Mouse (Mus musculus) embryonic fibroblast, embryonic 13.5 days (primary cell): ENCODE data around the gene Prl7a2. TPM values are rescaled to one million over a fixed set of nuclear protein-coding genes. Genes with fewer than 3 reads are reported as not detected.

ENCODE experiments used
- H3K27ac ChIP-seq: 2 replicates; pipeline ENCODE4 v1.5.1; 2012; ENCODE audit warnings: low read length, control low read depth, inconsistent platforms; ENCODE audit not compliant: insufficient read depth
- H3K4me1 ChIP-seq: 2 replicates; pipeline ENCODE4 v1.6.1; 2011; ENCODE audit warnings: low read length; ENCODE audit not compliant: control insufficient read depth, insufficient read depth
- H3K4me3 ChIP-seq: 2 replicates; pipeline ENCODE4 v1.5.1; 2011; ENCODE audit warnings: mild to moderate bottlenecking, control low read depth, low read length; ENCODE audit not compliant: insufficient read depth
- CTCF ChIP-seq: IDR thresholded peaks from 2 replicates; pipeline ENCODE4 v1.5.1; 2011; ENCODE audit warnings: mild to moderate bottlenecking, control low read depth, low read length, moderate library complexity, borderline replicate concordance; ENCODE audit not compliant: insufficient read depth
- POLR2A ChIP-seq: IDR thresholded peaks from 2 replicates; pipeline ENCODE4 v1.6.1; 2011; ENCODE audit warnings: low read depth, mild to moderate bottlenecking, control low read depth, low read length, moderate library complexity
- polyA plus RNA-seq: library from polyadenylated mRNA; stranded (reverse); fragments of >200 nt; gene quantifications from 2 replicates; pipeline ENCODE4 v1.2.4, GENCODE M21; 2011; ENCODE audit warnings: low read depth; ENCODE audit not compliant: missing spikeins, insufficient read length

Gene Prl7a2
- not detected in 2 replicates for polyA plus RNA-seq

GRCm38 (mm10) chr13:27667936-27668335 lies at the start of gene Prl7a2:
Prl7a2 (minus strand) TSS chr13:27668036.
- Histone ChIP-seq H3K27ac (no peak within 1 kb of the TSS), H3K4me3 (no peak within 1 kb of the TSS), H3K4me1 (no peaks in the 10 kb centered on the region)
- TF ChIP-seq CTCF (no peak), POLR2A (no peak)

DNA sequence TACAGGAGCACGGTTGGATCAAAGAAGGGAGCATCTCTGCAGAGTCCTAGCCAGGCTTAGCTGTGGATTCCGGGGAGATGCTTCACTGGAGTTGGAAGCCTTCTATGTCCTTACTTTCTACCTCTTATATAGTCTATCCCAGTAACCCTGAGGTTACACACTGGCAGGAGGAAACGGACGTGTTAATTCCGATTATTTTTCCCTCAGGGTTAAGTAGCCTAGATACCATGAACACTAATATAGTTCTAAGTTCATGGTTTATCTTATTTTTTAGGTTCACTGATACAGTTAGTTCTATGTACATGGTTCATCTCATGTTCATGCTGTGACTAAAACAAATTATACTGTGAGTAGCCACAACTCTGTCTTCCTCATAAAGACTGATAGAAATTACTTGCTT lies 48.8 kb upstream of the Prl7a2 start, which contains the start of gene Prl7d1:
TSS of gene Prl7d1 (minus strand) at position 101 of the 400 bp plus-strand sequence.
- Histone ChIP-seq H3K4me3 (no peak within 1 kb of the TSS), H3K4me1 (no peaks in the 10 kb centered on the region), H3K27ac (no peak within 1 kb of the TSS)
- TF ChIP-seq POLR2A: no peak
- no peak for TF ChIP-seq CTCF

DNA sequence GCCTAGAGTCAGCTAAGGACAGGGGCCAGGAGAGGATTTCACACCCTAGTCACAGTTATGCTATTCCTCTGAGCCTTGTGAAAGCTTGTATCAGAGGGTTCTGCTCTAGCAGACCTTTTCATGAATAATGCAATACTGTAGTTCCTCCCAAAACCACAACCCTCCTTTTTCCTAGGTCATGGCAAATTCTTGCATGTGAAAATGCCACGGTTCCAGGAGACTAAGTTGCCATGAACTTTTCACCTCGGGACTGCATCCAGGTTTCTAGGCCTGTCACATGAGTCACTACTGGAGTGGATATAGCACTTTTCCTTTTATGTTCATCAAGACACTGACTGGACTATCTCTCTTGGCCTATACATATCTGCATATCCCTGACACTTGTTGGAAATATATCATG lies 38.7 kb upstream of the Prl7a2 start:
- Histone ChIP-seq H3K4me1 (no peaks in the 10 kb centered on the region), H3K4me3 (no peak overlapping the region), H3K27ac (peak overlapping the region; percentile 68; the same call in 1 of the 2 replicates)
- TF ChIP-seq CTCF (no peak), POLR2A (no peak)

GRCm38 (mm10) chr13:27660747-27661146 lies 7.1 kb downstream of the Prl7a2 start:
- no peak overlapping the region for H3K4me3 ChIP-seq
- TF ChIP-seq CTCF (no peak), POLR2A (no peak)
- H3K27ac ChIP-seq: no peak overlapping the region
- H3K4me1 ChIP-seq: no peaks in the 10 kb centered on the region

GRCm38 (mm10) chr13:27642393-27642792 lies 25.4 kb downstream of the Prl7a2 start, which contains the start of gene Prl7a1:
Prl7a1 (minus strand) TSS chr13:27642493.
- TF ChIP-seq CTCF (no peak), POLR2A (no peak)
- Histone ChIP-seq H3K4me1 (no peaks in the 10 kb centered on the region), H3K4me3 (no peak within 1 kb of the TSS), H3K27ac (no peak within 1 kb of the TSS)

DNA sequence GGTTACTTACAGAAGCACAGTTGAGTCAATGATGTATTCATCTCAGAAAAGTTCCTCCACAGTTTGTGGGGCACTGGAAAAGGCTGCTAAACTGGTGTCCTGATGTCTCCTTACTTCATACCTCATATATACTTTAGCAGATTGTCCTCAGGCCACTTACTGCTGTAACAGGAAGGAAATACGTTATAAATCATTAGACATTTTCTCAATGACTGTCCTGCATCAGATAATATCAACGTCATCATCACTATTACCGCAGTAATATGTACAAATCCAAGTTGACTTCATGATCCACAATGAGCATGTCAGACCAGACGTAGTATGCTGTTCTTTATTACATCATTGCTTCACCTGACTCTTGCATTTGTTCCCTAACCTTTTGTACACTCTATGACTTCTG lies 57.4 kb downstream of the Prl7a2 start, which contains the start of gene Prl7b1:
TSS of gene Prl7b1 (minus strand) at position 101 of the 400 bp plus-strand sequence.
- Histone ChIP-seq H3K27ac (no peak within 1 kb of the TSS), H3K4me3 (no peak within 1 kb of the TSS), H3K4me1 (no peaks in the 10 kb centered on the region)
- TF ChIP-seq CTCF: no peak
- no peak for TF ChIP-seq POLR2A

Other genes with a start within 250 kb of the Prl7a2 start
- gene Prl8a6, start 229.3 kb downstream of the Prl7a2 start, polyA plus RNA-seq: not detected in 2 replicates
- not detected in 2 replicates for gene Prl8a8, start 154.8 kb downstream of the Prl7a2 start, polyA plus RNA-seq
- not detected in 2 replicates for gene Prl8a9, start 103.4 kb downstream of the Prl7a2 start, polyA plus RNA-seq
- not detected in 2 replicates for gene Prl8a1, start 85.9 kb downstream of the Prl7a2 start, polyA plus RNA-seq
- not detected in 2 replicates for gene Prl7b1, start 57.5 kb downstream of the Prl7a2 start, polyA plus RNA-seq
- not detected in 2 replicates for gene Prl7a1, start 25.5 kb downstream of the Prl7a2 start, polyA plus RNA-seq
- gene Prl7d1, start 48.7 kb upstream of the Prl7a2 start, polyA plus RNA-seq: not detected in 2 replicates
- gene Prl7c1, start 112.8 kb upstream of the Prl7a2 start, polyA plus RNA-seq: not detected in 2 replicates
- not detected in 2 replicates for gene Prl2a1, start 133.6 kb upstream of the Prl7a2 start, polyA plus RNA-seq
- gene Prl2c1, start 181.3 kb upstream of the Prl7a2 start, polyA plus RNA-seq: not detected in 2 replicates